Mouse (Mus musculus) MEL (cell line): Measurements from ENCODE around the gene Prkaa1. TPM values are rescaled to one million over a fixed set of nuclear protein-coding genes. Genes with fewer than 3 reads are reported as not detected.

ENCODE experiments used
- DNase-seq: peaks from one replicate; pipeline ENCODE4 v3.0.0; 2011; ENCODE audit warnings: low read depth, low spot score
- H3K27ac ChIP-seq: 2 replicates; pipeline ENCODE4 v1.5.1; 2012; ENCODE audit warnings: low read depth, mild to moderate bottlenecking, control low read depth, low read length, moderate library complexity; ENCODE audit not compliant: control insufficient read depth
- H3K27me3 ChIP-seq, 2 experiments: fragments of 150-350 bp in 1 of 2; sonication (generic) in 1 of 2; 2 replicates each; pipeline ENCODE4 v1.6.1; 2012; ENCODE audit warnings: low read length in 2 of 2, mild to moderate bottlenecking in 2 of 2, improper control_type of control experiment in 1 of 2, moderate library complexity in 1 of 2; ENCODE audit not compliant: insufficient read depth in 2 of 2, control insufficient read depth in 1 of 2
- H3K36me3 ChIP-seq, 2 experiments: 2 replicates each; pipeline ENCODE4 v1.6.1; 2012 to 2014; ENCODE audit warnings: low read length in 2 of 2, improper control_type of control experiment in 1 of 2, inconsistent platforms in 1 of 2, mild to moderate bottlenecking in 1 of 2; ENCODE audit not compliant: insufficient read depth in 2 of 2, control insufficient read depth in 1 of 2
- H3K4me1 ChIP-seq, 2 experiments: fragments of 150-350 bp in 1 of 2; sonication (generic) in 1 of 2; 2 replicates each; pipeline ENCODE4 v1.6.1; 2012; ENCODE audit warnings: low read length in 2 of 2, improper control_type of control experiment in 1 of 2, mild to moderate bottlenecking in 1 of 2; ENCODE audit not compliant: insufficient read depth in 2 of 2, control insufficient read depth in 1 of 2
- H3K4me3 ChIP-seq, 2 experiments: fragments of 150-350 bp in 1 of 2; sonication (generic) in 1 of 2; 2 replicates each; pipeline ENCODE4 v1.5.1; 2012; ENCODE audit warnings: low read depth in 2 of 2, low read length in 2 of 2, mild to moderate bottlenecking in 2 of 2, moderate library complexity in 2 of 2, control low read depth in 1 of 2, improper control_type of control experiment in 1 of 2; ENCODE audit not compliant: control insufficient read depth in 1 of 2, insufficient read depth in 1 of 2
- H3K79me2 ChIP-seq: 2 replicates; pipeline ENCODE4 v1.6.1; 2012; ENCODE audit warnings: mild to moderate bottlenecking, low read length, moderate library complexity; ENCODE audit not compliant: control insufficient read depth, poor library complexity, insufficient read depth
- H3K9ac ChIP-seq: 2 replicates; pipeline ENCODE4 v1.6.1; 2012; ENCODE audit warnings: low read depth, mild to moderate bottlenecking, control low read depth, low read length, moderate library complexity; ENCODE audit not compliant: control insufficient read depth, poor library complexity, severe bottlenecking
- H3K9me3 ChIP-seq: fragments of 150-350 bp; sonication (generic); replicated peaks from 2 replicates; pipeline ENCODE4 v1.6.1; 2012; ENCODE audit warnings: mild to moderate bottlenecking, low read length, improper control_type of control experiment, moderate library complexity; ENCODE audit not compliant: insufficient read depth
- BHLHE40 ChIP-seq: IDR thresholded peaks from 2 replicates; pipeline ENCODE4 v1.6.1; 2012; ENCODE audit warnings: low read depth, mild to moderate bottlenecking, inconsistent platforms, low read length, improper control_type of control experiment, borderline replicate concordance
- CHD2 ChIP-seq: IDR thresholded peaks from 2 replicates; pipeline ENCODE4 v1.6.1; 2011; ENCODE audit warnings: low read length, improper control_type of control experiment
- E2F4 ChIP-seq: IDR thresholded peaks from 2 replicates; pipeline ENCODE4 v1.6.1; 2011; ENCODE audit warnings: low read depth, low read length, improper control_type of control experiment, borderline replicate concordance
- ELF1 ChIP-seq: IDR thresholded peaks from 2 replicates; pipeline ENCODE4 v1.6.1; 2014; ENCODE audit warnings: low read depth, mild to moderate bottlenecking, inconsistent platforms, low read length, improper control_type of control experiment, moderate library complexity
- EP300 ChIP-seq, 2 experiments: IDR thresholded peaks; 2 replicates each; pipeline ENCODE4 v1.6.1; 2011; ENCODE audit warnings: improper control_type of control experiment in 2 of 2, low read length in 2 of 2, low read depth in 1 of 2, mild to moderate bottlenecking in 1 of 2
- ETS1 ChIP-seq: IDR thresholded peaks from 2 replicates; pipeline ENCODE4 v1.6.1; 2012; ENCODE audit warnings: low read depth, mild to moderate bottlenecking, inconsistent platforms, low read length, improper control_type of control experiment, moderate library complexity
- GABPA ChIP-seq: IDR thresholded peaks from 2 replicates; pipeline ENCODE4 v1.6.1; 2012; ENCODE audit warnings: low read depth, mild to moderate bottlenecking, inconsistent platforms, low read length, improper control_type of control experiment, moderate library complexity
- MXI1 ChIP-seq: IDR thresholded peaks from 2 replicates; pipeline ENCODE4 v1.6.1; 2011; ENCODE audit warnings: mild to moderate bottlenecking, low read depth, low read length, improper control_type of control experiment
- MYC ChIP-seq: IDR thresholded peaks from 2 replicates; pipeline ENCODE4 v1.6.1; 2011; ENCODE audit warnings: low read depth, mild to moderate bottlenecking, low read length, improper control_type of control experiment, moderate library complexity
- NRF1 ChIP-seq: IDR thresholded peaks from 2 replicates; pipeline ENCODE4 v1.6.1; 2014; ENCODE audit warnings: low read depth, mild to moderate bottlenecking, inconsistent platforms, low read length, improper control_type of control experiment, moderate library complexity; ENCODE audit not compliant: poor library complexity, insufficient read depth, severe bottlenecking
- POLR2AphosphoS5 ChIP-seq: IDR thresholded peaks from 2 replicates; pipeline ENCODE4 v1.6.1; 2012; ENCODE audit warnings: low read depth, borderline replicate concordance, mild to moderate bottlenecking, inconsistent platforms, low read length, moderate library complexity, mixed read lengths
- RAD21 ChIP-seq: IDR thresholded peaks from 2 replicates; pipeline ENCODE4 v1.6.1; 2011; ENCODE audit warnings: mild to moderate bottlenecking, low read depth, low read length, improper control_type of control experiment
- RCOR1 ChIP-seq: IDR thresholded peaks from 2 replicates; pipeline ENCODE4 v1.6.1; 2012; ENCODE audit warnings: low read depth, mild to moderate bottlenecking, inconsistent platforms, low read length, improper control_type of control experiment
- SIN3A ChIP-seq: IDR thresholded peaks from 2 replicates; pipeline ENCODE4 v1.6.1; 2012; ENCODE audit warnings: low read length, improper control_type of control experiment, inconsistent platforms
- TAL1 ChIP-seq: IDR thresholded peaks from 2 replicates; pipeline ENCODE4 v1.6.1; 2012; ENCODE audit warnings: mild to moderate bottlenecking, inconsistent platforms, low read length, moderate library complexity, mixed read lengths
- UBTF ChIP-seq: IDR thresholded peaks from 2 replicates; pipeline ENCODE4 v1.6.1; 2012; ENCODE audit warnings: low read depth, mild to moderate bottlenecking, inconsistent platforms, low read length, improper control_type of control experiment, moderate library complexity, borderline replicate concordance; ENCODE audit not compliant: insufficient read depth
- ZKSCAN1 ChIP-seq: IDR thresholded peaks from 2 replicates; pipeline ENCODE4 v1.6.1; 2012; ENCODE audit warnings: low read depth, mild to moderate bottlenecking, inconsistent platforms, low read length, improper control_type of control experiment, moderate library complexity
- ZNF384 ChIP-seq: IDR thresholded peaks from 2 replicates; pipeline ENCODE4 v1.6.1; 2012; ENCODE audit warnings: low read depth, mild to moderate bottlenecking, inconsistent platforms, low read length, improper control_type of control experiment
- polyA plus RNA-seq, 2 experiments: library from polyadenylated mRNA; stranded (reverse) in 1 of 2; unstranded in 1 of 2; fragments of >175 nt in 1 of 2; fragments of >200 nt in 1 of 2; gene quantifications; 2 replicates each; pipeline versions ENCODE4 v1.2.1 to v1.2.4; 2012; ENCODE audit warnings: low replicate concordance in 2 of 2, low read depth in 1 of 2; ENCODE audit not compliant: insufficient read length in 2 of 2, insufficient read depth in 1 of 2, missing spikeins in 1 of 2
- total RNA-seq: library from RNA; depleted of rRNA; stranded (reverse); fragments of 300-350 nt; gene quantifications from 2 replicates; pipeline ENCODE4 v1.2.3, GENCODE M21; 2012

Prkaa1 gene
- total and polyA plus RNA-seq, 3 experiments: 18.3 to 23.0 TPM; not detected in 1

DNA sequence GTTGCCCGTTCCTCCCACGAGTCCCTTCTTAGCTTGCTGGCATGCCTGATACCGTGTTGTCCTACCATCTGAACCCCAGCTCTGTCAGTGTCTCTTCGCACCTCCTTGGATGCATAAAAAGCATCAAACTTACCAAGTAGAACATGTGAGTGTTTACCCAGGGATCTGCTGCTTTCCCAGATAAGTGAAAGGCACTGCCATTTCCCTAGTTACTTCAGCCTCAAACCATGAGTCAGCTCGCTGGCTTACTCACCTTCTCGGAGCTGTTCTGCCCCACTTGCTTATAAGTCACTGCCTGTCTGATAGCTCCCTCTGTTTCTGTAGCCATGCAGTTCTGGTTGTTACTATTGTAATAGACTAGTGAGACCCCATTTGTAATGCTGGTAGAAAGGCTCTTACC, 50.8 kb downstream of the Prkaa1 start:
- H3K27ac ChIP-seq: no peak overlapping the region
- H3K36me3 ChIP-seq: peaks cover 0 to 16% of the 10 kb centered on the region in 2 experiments; a peak in 2 of 4 replicates
- peaks cover 2 to 6% of the 10 kb centered on the region in 2 experiments; a peak in 1 of 4 replicates for H3K4me1 ChIP-seq
- no peak overlapping the region for H3K4me3 ChIP-seq
- no peak overlapping the region for H3K9ac ChIP-seq
- H3K9me3 ChIP-seq: no peaks in the 10 kb centered on the region
- no peaks in the 10 kb centered on the region for H3K27me3 ChIP-seq
- TF ChIP-seq RCOR1 (no peak), UBTF (no peak), ZKSCAN1 (no peak), SIN3A (no peak), ELF1 (no peak), RAD21 (no peak), BHLHE40 (no peak), ETS1 (no peak), CHD2 (no peak), EP300 (IDR thresholded peaks at IDR 0.05; ENCODE audit: low read depth in 1 of 2, low read length in 2 of 2) (no peak), E2F4 (no peak), NRF1 (no peak), MYC (no peak), MXI1 (no peak), GABPA (no peak), ZNF384 (no peak), TAL1 (no peak), POLR2AphosphoS5 (no peak)
- DNase-seq: no peak
- H3K79me2 ChIP-seq: no peaks in the 10 kb centered on the region

DNA sequence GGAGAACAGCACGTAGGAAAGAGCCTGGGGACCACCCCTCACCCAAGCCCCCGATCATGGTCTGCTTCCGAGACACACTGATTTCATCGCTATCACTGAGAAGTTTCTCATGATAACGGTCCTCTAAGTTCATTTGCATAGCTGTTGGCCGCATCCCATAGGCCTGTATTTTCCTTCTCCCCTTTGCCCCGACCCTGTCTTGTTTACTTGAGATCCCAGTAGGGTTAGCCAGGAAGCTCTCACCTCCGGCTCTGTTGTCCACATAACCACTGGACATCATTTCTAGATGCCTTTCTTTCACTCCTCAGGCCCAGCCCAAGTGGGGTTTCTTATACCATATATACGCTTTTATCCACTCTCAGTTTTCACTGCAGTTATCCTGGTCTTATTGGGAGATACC, 51.3 kb downstream of the Prkaa1 start:
- no peak for DNase-seq
- TF ChIP-seq ETS1: no peak
- no peak for TF ChIP-seq MYC
- TF ChIP-seq, all 39 proteins: peak for 0
- H3K36me3 ChIP-seq: peaks cover 0 to 16% of the 10 kb centered on the region in 2 experiments; a peak in 2 of 4 replicates
- no peak overlapping the region for H3K4me3 ChIP-seq
- H3K27ac ChIP-seq: no peak overlapping the region
- no peaks in the 10 kb centered on the region for H3K79me2 ChIP-seq
- H3K27me3 ChIP-seq: no peaks in the 10 kb centered on the region
- H3K9ac ChIP-seq: no peak overlapping the region
- H3K4me1 ChIP-seq: peaks cover 2 to 6% of the 10 kb centered on the region in 2 experiments; a peak in 1 of 4 replicates
- no peaks in the 10 kb centered on the region for H3K9me3 ChIP-seq
